In genomic region chr1:62951067-62951809, GRCm38 (mm10) we compare ENCODE assay signal across 8 mouse cellular contexts.
A peak's percentile ranks its signal among the peaks of the same experiment; 100 is the strongest.
DNase-seq lines count a peak whose midpoint lies in the region; ATAC-seq and TF ChIP-seq lines count a peak whose summit lies in the region.

No protein-coding gene starts in this region.

- WGBS in limb, embryonic 14.5 days, result 46% methylated on average over 7 of the region's 7 CpGs

- no peaks in the 10 kb centered on the region for H3K27me3 ChIP-seq in limb, embryonic 14.5 days (ENCODE audit: control insufficient read depth, insufficient read depth, low read length)

- no peak overlapping the region for H3K4me3 ChIP-seq in limb, embryonic 14.5 days (replicated peaks; ENCODE audit: low read length)

- DNase-seq in layer of hippocampus, postnatal 10 days (ENCODE audit: low spot score in 2 of 2), result peak; percentile 36 to 39
- DNase-seq in layer of hippocampus, adult 9-10 months (ENCODE audit: low spot score), result no peak
- peak; percentile 54 for DNase-seq in cerebellum, adult 11 months
- DNase-seq in heart, adult 9 months (ENCODE audit: low spot score in 2 of 2), result peak; percentile 22 to 36
- DNase-seq in limb, embryonic 14.5 days (ENCODE audit: low spot score), result peak; percentile 46
- DNase-seq in frontal cortex, postnatal 14 days (ENCODE audit: low spot score in 2 of 2), result no peak
- no peak for DNase-seq in right cerebral cortex, postnatal 25 days
- DNase-seq in urinary bladder, adult 18-20 months (ENCODE audit: low spot score in 2 of 2), result no peak

- peak; percentile 50; the same call in 1 of the 2 replicates for ATAC-seq in limb, embryonic 14.5 days (ENCODE audit: low FRiP score, low read depth)

- no peak overlapping the region for H3K27ac ChIP-seq in limb, embryonic 14.5 days (replicated peaks; ENCODE audit: low read depth, low read length)

- H3K9me3 ChIP-seq in limb, embryonic 14.5 days (ENCODE audit: control insufficient read depth, low read length), result no peaks in the 10 kb centered on the region

- H3K4me2 ChIP-seq in limb, embryonic 14.5 days (replicated peaks; ENCODE audit: low read depth, low read length, severe bottlenecking), result no peak overlapping the region

- peaks cover 7% of the 10 kb centered on the region for H3K4me1 ChIP-seq in limb, embryonic 14.5 days (ENCODE audit: control insufficient read depth, insufficient read depth, low read length)

- H3K9ac ChIP-seq in limb, embryonic 14.5 days (ENCODE audit: low read depth, low read length, severe bottlenecking), result no peak overlapping the region

- no peaks in the 10 kb centered on the region for H3K36me3 ChIP-seq in limb, embryonic 14.5 days (ENCODE audit: control insufficient read depth, insufficient read depth, low read length)

- TF ChIP-seq POLR2A in limb, embryonic 14.5 days (IDR thresholded peaks at IDR 0.05; ENCODE audit: borderline replicate concordance, extremely low read depth, insufficient read depth, insufficient read length), result no peak

Comparison
In these comparisons a context has a peak if more than half of its experiments do, and no peak if none do; other contexts are left out.
1. DNase-seq: peak in layer of hippocampus, postnatal 10 days (2 of 2), cerebellum, adult 11 months (single experiment), heart, adult 9 months (2 of 2) and limb, embryonic 14.5 days (single experiment); none in layer of hippocampus, adult 9-10 months (single experiment), frontal cortex, postnatal 14 days (0 of 2), right cerebral cortex, postnatal 25 days (single experiment) and urinary bladder, adult 18-20 months (0 of 2).